ENCODE assay signal across 8 mouse cellular contexts in the genomic region with DNA sequence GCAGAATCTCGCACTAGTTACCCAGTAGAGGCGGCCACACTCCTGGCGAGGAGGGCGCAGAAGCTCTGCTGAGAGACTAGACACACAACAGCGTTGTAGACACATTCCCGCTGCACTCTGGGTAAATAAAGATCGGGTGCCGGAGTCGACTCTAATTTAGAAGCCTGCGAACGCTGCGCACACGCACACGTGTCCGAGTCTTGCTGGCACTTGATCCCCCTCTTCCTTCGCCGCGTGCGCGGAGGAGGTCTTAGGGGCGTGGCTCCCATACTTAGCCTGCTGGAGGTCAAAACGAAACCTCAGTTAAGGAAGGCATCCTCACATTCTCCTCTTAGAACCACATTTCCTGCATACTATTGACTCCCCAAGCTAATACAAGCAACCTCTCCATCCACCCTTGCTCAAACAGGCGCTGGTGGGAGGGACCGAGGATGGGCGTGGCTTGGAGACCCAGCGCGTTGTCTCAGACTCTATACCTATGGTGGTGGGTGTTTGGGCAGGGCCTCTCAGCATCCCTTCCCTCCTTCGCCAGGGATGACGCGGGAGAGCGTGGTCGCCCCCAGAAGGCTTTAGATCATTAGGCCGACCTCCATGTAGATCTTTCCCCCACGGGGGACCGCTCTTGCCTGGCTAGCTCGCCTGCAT. TPM values are rescaled to one million over a fixed set of nuclear protein-coding genes. Genes with fewer than 3 reads are reported as not detected.
A peak's percentile ranks its signal among the peaks of the same experiment; 100 is the strongest.
DNase-seq lines count a peak whose midpoint lies in the region; ATAC-seq lines count a peak whose summit lies in the region.

No protein-coding gene starts in this region.

- intact Hi-C loops in left cerebral cortex, postnatal 36 days (cut with DNase I), result loop anchor here (5.0 kb wide), 1 partner anchor 101 kb away; the partner anchor contains the start of gene Tyk2

- no peak overlapping the region for H3K9ac ChIP-seq in intestine, embryonic 14.5 days (ENCODE audit: low read length)
- no peak overlapping the region for H3K9ac ChIP-seq in midbrain, embryonic 11.5 days (ENCODE audit: low read length)

- peaks cover 35% of the 10 kb centered on the region for H3K4me1 ChIP-seq in intestine, embryonic 14.5 days (replicated peaks; ENCODE audit: control insufficient read depth, insufficient read depth, low read length)
- peaks cover 28% of the 10 kb centered on the region for H3K4me1 ChIP-seq in midbrain, embryonic 11.5 days (ENCODE audit: control insufficient read depth, insufficient read depth, low read length)

- H3K36me3 ChIP-seq in intestine, embryonic 14.5 days (ENCODE audit: control insufficient read depth, insufficient read depth, low read length), result no peaks in the 10 kb centered on the region
- H3K36me3 ChIP-seq in midbrain, embryonic 11.5 days (ENCODE audit: control insufficient read depth, insufficient read depth, low read length), result no peaks in the 10 kb centered on the region

- under 1% methylated on average over 35 of the region's 36 CpGs for WGBS in intestine, embryonic 14.5 days
- WGBS in midbrain, embryonic 11.5 days, result under 1% methylated on average over 36 of the region's 36 CpGs

- DNase-seq in layer of hippocampus, adult 11-12 months (ENCODE audit: low spot score), result peak; percentile 75
- DNase-seq in layer of hippocampus, adult 9-10 months (ENCODE audit: low spot score), result no peak
- peak; percentile 71 for DNase-seq in embryo, embryonic 11 days
- DNase-seq in gastrocnemius, postnatal 25 days, result peak; percentile 60
- DNase-seq in intestine, embryonic 14.5 days (ENCODE audit: low spot score), result peak; percentile 80
- DNase-seq in left cerebral cortex, postnatal 36 days (ENCODE audit: low spot score in 2 of 2), result peak; percentile 88 to 90
- DNase-seq in midbrain, embryonic 11.5 days (ENCODE audit: low spot score, missing footprints), result peak; percentile 95
- DNase-seq in spleen, postnatal 10 days (ENCODE audit: low spot score in 2 of 2), result peak; percentile 68 to 70

- peak; percentile 17 for ATAC-seq in intestine, embryonic 14.5 days (replicated peaks; ENCODE audit: low FRiP score, low TSS enrichment, low read depth)
- ATAC-seq in midbrain, embryonic 11.5 days (ENCODE audit: low FRiP score), result peak; percentile 54

- peak overlapping the region; percentile 98 for H3K4me2 ChIP-seq in intestine, embryonic 14.5 days (ENCODE audit: low read length)
- H3K4me2 ChIP-seq in midbrain, embryonic 11.5 days, result peak overlapping the region; percentile 83

- no peak overlapping the region for H3K27ac ChIP-seq in intestine, embryonic 14.5 days (ENCODE audit: low read depth)
- no peak overlapping the region for H3K27ac ChIP-seq in midbrain, embryonic 11.5 days (ENCODE audit: low read depth, low read length)

- peak overlapping the region; percentile 43 for H3K4me3 ChIP-seq in intestine, embryonic 14.5 days (ENCODE audit: low read depth, low read length)
- peak overlapping the region; percentile 39 for H3K4me3 ChIP-seq in midbrain, embryonic 11.5 days (ENCODE audit: low read depth, low read length)

- H3K9me3 ChIP-seq in intestine, embryonic 14.5 days (ENCODE audit: control insufficient read depth, low read length), result no peaks in the 10 kb centered on the region
- no peaks in the 10 kb centered on the region for H3K9me3 ChIP-seq in midbrain, embryonic 11.5 days (ENCODE audit: control insufficient read depth, low read length)

- peaks cover 64% of the 10 kb centered on the region for H3K27me3 ChIP-seq in intestine, embryonic 14.5 days (replicated peaks; ENCODE audit: control insufficient read depth, insufficient read depth, low read length)
- peaks cover 83% of the 10 kb centered on the region for H3K27me3 ChIP-seq in midbrain, embryonic 11.5 days (ENCODE audit: control insufficient read depth, insufficient read depth, low read length)

RNA-seq across cellular contexts. Expression of gene Icam5, which starts 0.5 kb away (rescaled TPM):
- not detected for total RNA-seq in gastrocnemius, postnatal 25 days (2021)
- polyA plus RNA-seq in intestine, embryonic 14.5 days (2014; fragmentation: Nextera tagmentation; extraction: Ambion mirVana), result 0.12 TPM in 2 replicates
- 100 to 1,000 TPM; 235 to 249 TPM for total RNA-seq in left cerebral cortex, postnatal 36 days (2021)
- not detected in 2 replicates for polyA plus RNA-seq in midbrain, embryonic 11.5 days (2014; fragmentation: Nextera tagmentation; extraction: Ambion mirVana)

RNA-seq across cellular contexts. Expression of gene Icam4, which starts 2.2 kb away (rescaled TPM):
- 1 to 10 TPM; 1.0 to 1.6 TPM for total RNA-seq in gastrocnemius, postnatal 25 days (2021)
- polyA plus RNA-seq in intestine, embryonic 14.5 days (2014; fragmentation: Nextera tagmentation; extraction: Ambion mirVana), result 0.96 TPM in 1 of 2 replicates, not detected in the other
- total RNA-seq in left cerebral cortex, postnatal 36 days (2021), result 1 to 10 TPM; 1.2 to 1.3 TPM
- polyA plus RNA-seq in midbrain, embryonic 11.5 days (2014; fragmentation: Nextera tagmentation; extraction: Ambion mirVana), result 5.4 and 9.2 TPM in 2 replicates

RNA-seq across cellular contexts. Expression of gene Icam1, which starts 15.6 kb away (rescaled TPM):
- total RNA-seq in gastrocnemius, postnatal 25 days (2021), result 1 to 10 TPM; 1.6 to 3.0 TPM
- 11.4 and 11.8 TPM in 2 replicates for polyA plus RNA-seq in intestine, embryonic 14.5 days (2014; fragmentation: Nextera tagmentation; extraction: Ambion mirVana)
- 1 to 10 TPM; 2.4 to 3.2 TPM for total RNA-seq in left cerebral cortex, postnatal 36 days (2021)
- 3.9 and 4.0 TPM in 2 replicates for polyA plus RNA-seq in midbrain, embryonic 11.5 days (2014; fragmentation: Nextera tagmentation; extraction: Ambion mirVana)

RNA-seq across cellular contexts. Expression of gene Mrpl4, which starts 28.8 kb away (rescaled TPM):
- 10 to 100 TPM; 61.9 to 62.8 TPM for total RNA-seq in gastrocnemius, postnatal 25 days (2021)
- 151 and 155 TPM in 2 replicates for polyA plus RNA-seq in intestine, embryonic 14.5 days (2014; fragmentation: Nextera tagmentation; extraction: Ambion mirVana)
- 10 to 100 TPM; 59.6 to 62.5 TPM for total RNA-seq in left cerebral cortex, postnatal 36 days (2021)
- 120 and 121 TPM in 2 replicates for polyA plus RNA-seq in midbrain, embryonic 11.5 days (2014; fragmentation: Nextera tagmentation; extraction: Ambion mirVana)

RNA-seq across cellular contexts. Expression of gene Zglp1, which starts 35.5 kb away (rescaled TPM):
- total RNA-seq in gastrocnemius, postnatal 25 days (2021), result not detected
- polyA plus RNA-seq in intestine, embryonic 14.5 days (2014; fragmentation: Nextera tagmentation; extraction: Ambion mirVana), result 1.3 TPM in 1 of 2 replicates, not detected in the other
- total RNA-seq in left cerebral cortex, postnatal 36 days (2021), result not detected
- polyA plus RNA-seq in midbrain, embryonic 11.5 days (2014; fragmentation: Nextera tagmentation; extraction: Ambion mirVana), result 0.86 and 2.1 TPM in 2 replicates

Comparison
In these comparisons a context has a peak if more than half of its experiments do, and no peak if none do; other contexts are left out.
1. RNA of gene Icam5, which starts 0.5 kb away (total RNA-seq): 235 to 249 TPM in left cerebral cortex, postnatal 36 days; not detected in gastrocnemius, postnatal 25 days; every median in the first group is over 100 times any median in the second.